Mouse (Mus musculus) heart, embryonic 11.5 days (tissue): Measurements from ENCODE around the gene Osbp2. TPM values are rescaled to one million over a fixed set of nuclear protein-coding genes. Genes with fewer than 3 reads are reported as not detected.
A peak's percentile ranks its signal among the peaks of the same experiment; 100 is the strongest.
"Not testable (repeated sequence)": the region's sequence is repeated elsewhere in the genome, so short reads cannot be mapped to it uniquely, and the experiment has no call there.

Experiments used
- ATAC-seq: fragments of 200-750 bp; cut with Nextera tagmentation; replicated peaks from 2 replicates; pipeline ENCODE4 v1.8.0; 2017; ENCODE audit warnings: moderate library complexity; ENCODE audit not compliant: insufficient number of reproducible peaks, low FRiP score, low TSS enrichment
- H3K27ac ChIP-seq: fragments of 300-500 bp; sonication (generic); 2 replicates; pipeline ENCODE4 v1.5.1; 2014; ENCODE audit warnings: mild to moderate bottlenecking, low read depth, low read length
- H3K27me3 ChIP-seq: fragments of 300-500 bp; sonication (generic); 2 replicates; pipeline ENCODE4 v1.6.1; 2014; ENCODE audit warnings: mild to moderate bottlenecking, low read length, mixed read lengths; ENCODE audit not compliant: control insufficient read depth, insufficient read depth
- H3K36me3 ChIP-seq: fragments of 300-500 bp; sonication (generic); 2 replicates; pipeline ENCODE4 v1.6.1; 2014; ENCODE audit warnings: mild to moderate bottlenecking, low read length, moderate library complexity, mixed read lengths; ENCODE audit not compliant: control insufficient read depth, insufficient read depth
- H3K4me1 ChIP-seq: fragments of 300-500 bp; sonication (generic); 2 replicates; pipeline ENCODE4 v1.6.1; 2014; ENCODE audit warnings: low read length; ENCODE audit not compliant: control insufficient read depth, insufficient read depth
- H3K4me2 ChIP-seq: fragments of 300-500 bp; sonication (generic); 2 replicates; pipeline ENCODE4 v1.6.1; 2014; ENCODE audit warnings: mild to moderate bottlenecking, moderate library complexity
- H3K4me3 ChIP-seq: fragments of 300-500 bp; sonication (generic); 2 replicates; pipeline ENCODE4 v1.5.1; 2014; ENCODE audit warnings: low read depth, low read length
- H3K9ac ChIP-seq: fragments of 300-500 bp; sonication (generic); 2 replicates; pipeline ENCODE4 v1.6.1; 2014; ENCODE audit warnings: mild to moderate bottlenecking, low read depth, low read length, moderate library complexity
- H3K9me3 ChIP-seq: fragments of 300-500 bp; sonication (generic); replicated peaks from 2 replicates; pipeline ENCODE4 v1.6.1; 2016; ENCODE audit warnings: low read length; ENCODE audit not compliant: control insufficient read depth
- WGBS: fragments of 180-500 bp; shearing (Covaris S2); extraction: QIAGEN DNeasy Blood & Tissue Kit; methylation state at CpG from one replicate; pipeline ENCODE4 v1.1.7; 2014; ENCODE audit not compliant: insufficient replicate concordance; 5-methylcytosine and 5-hydroxymethylcytosine counted together
- polyA plus RNA-seq: library from polyadenylated mRNA; unstranded; fragments of >200 nt; fragmentation: Nextera tagmentation; extraction: Ambion mirVana; gene quantifications from 2 replicates; pipeline ENCODE4 v1.2.1, GENCODE M21; 2014

Gene Osbp2
- polyA plus RNA-seq = 0.13 and 0.23 TPM in 2 replicates

DNA sequence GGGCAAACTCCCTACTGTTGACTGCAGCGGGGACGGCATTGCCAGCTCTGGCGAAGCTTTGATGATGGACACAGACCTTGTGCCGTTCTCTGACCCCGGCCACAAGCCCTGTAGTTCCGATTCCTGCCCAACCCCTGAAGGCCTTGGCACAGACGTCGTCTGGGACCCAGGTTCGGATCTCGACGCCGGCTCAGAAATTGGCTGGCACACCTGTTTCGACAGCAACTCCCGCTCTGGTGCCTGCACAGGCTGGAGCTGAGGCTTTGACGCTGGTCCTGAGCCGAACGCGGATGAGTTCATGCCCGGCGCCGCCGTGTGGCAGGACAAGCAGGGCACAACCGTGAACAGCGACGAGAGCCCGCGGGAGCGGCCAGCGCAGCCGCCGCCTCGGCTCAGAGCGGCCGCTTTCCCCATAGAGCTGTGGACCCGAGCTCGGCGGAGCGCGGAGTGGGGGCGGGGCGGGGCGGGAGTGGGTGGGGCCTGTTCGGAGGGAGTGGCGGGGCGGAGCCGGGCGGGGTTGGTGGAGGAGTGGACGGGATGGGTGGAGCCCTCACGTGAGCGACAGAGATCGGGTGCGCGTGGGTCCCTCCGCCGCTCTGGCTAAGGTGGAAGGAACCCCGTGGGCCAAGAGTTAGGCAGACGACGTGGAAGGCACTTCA is at the start of gene Osbp2:
Gene Osbp2 (minus strand): TSS at position 450 of the 659 bp plus-strand sequence.
- Histone ChIP-seq H3K36me3 (no peaks in the 10 kb centered on the region), H3K9me3 (no peaks in the 10 kb centered on the region), H3K4me3 (peak within 1 kb of the TSS; percentile 46), H3K27me3 (peaks cover 19% of the 10 kb centered on the region), H3K27ac (no peak within 1 kb of the TSS), H3K4me2 (peak within 1 kb of the TSS; percentile 80), H3K4me1 (no peaks in the 10 kb centered on the region), H3K9ac (peak within 1 kb of the TSS; percentile 50; the same call in 1 of the 2 replicates)
- peak; percentile 92 for ATAC-seq
- 4% methylated on average over 55 of the region's 58 CpGs for WGBS

GRCm38 (mm10) chr11:3912875-3913271 is 49.2 kb upstream of the Osbp2 start:
- Histone ChIP-seq H3K4me2 (peak overlapping the region; percentile 96), H3K27ac (no peak overlapping the region), H3K4me3 (peak overlapping the region; percentile 65), H3K4me1 (peaks cover 33% of the 10 kb centered on the region), H3K9ac (peak overlapping the region; percentile 71), H3K36me3 (no peaks in the 10 kb centered on the region), H3K27me3 (0 out of 2 replicates have a peak, but pooled peaks cover 7% of the 10 kb centered on the region), H3K9me3 (no peaks in the 10 kb centered on the region)
- ATAC-seq = peak; percentile 20; the same call in 1 of the 2 replicates
- WGBS = 6% methylated on average over 16 of the region's 16 CpGs

GRCm38 (mm10) chr11:3912100-3912874 is 48.6 kb upstream of the Osbp2 start:
- Histone ChIP-seq H3K4me1 (peaks cover 33% of the 10 kb centered on the region), H3K4me3 (peak overlapping the region; percentile 65), H3K9me3 (no peaks in the 10 kb centered on the region), H3K27me3 (0 out of 2 replicates have a peak, but pooled peaks cover 7% of the 10 kb centered on the region), H3K4me2 (peak overlapping the region; percentile 96), H3K36me3 (no peaks in the 10 kb centered on the region), H3K27ac (no peak overlapping the region), H3K9ac (peak overlapping the region; percentile 71)
- ATAC-seq = no peak
- 27% methylated on average over 19 of the region's 19 CpGs for WGBS

- H3K27me3 ChIP-seq, H3K9ac ChIP-seq, H3K27ac ChIP-seq, H3K4me3 ChIP-seq, H3K9me3 ChIP-seq, H3K36me3 ChIP-seq, ATAC-seq: not testable (repeated sequence)
- H3K4me1 ChIP-seq = peaks cover 33% of the 10 kb centered on the region
- H3K4me2 ChIP-seq = peak overlapping the region; percentile 15
- 83% methylated on average over 5 of the region's 6 CpGs for WGBS
Measured at GRCm38 (mm10) chr11:3911440-3911839, 47.7 kb upstream of the Osbp2 start.

DNA sequence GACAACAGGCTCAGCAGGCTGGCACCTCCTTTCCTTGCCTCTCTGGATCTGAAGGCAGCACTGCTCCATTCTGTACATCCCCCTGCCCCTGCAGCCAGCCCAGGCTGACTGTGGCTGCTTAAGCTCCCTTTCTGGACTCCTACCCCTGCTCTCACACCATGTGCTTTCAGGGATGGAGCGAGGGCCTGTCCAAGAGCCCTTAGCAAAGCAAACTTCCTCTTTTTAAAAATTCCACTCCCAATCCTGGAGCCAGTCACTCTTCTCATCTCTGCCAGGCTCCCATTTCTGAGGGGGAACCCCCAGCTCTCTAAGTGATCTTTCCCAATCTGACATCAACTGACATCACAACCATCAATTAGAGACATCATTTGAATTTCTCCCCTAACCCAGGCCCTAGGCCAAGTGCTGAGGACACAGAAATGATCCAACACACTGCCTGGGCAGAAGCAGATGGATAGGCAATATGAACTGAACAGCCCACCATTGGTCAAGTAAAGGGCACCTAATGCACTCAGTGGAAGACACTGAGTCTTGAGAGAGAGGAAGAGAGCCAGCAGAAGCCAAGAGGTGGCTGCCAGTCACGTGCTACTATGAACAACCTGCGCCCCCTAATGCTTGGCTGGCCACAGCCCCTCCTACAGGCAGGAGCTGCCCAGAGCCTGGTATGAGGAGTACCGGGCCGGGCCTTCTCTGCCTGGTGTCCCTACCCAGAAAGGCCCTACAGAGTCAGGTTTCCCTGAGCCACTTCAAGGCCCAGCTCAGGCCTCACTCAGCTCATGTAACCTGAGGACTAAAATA is 47.0 kb upstream of the Osbp2 start:
- no peak for ATAC-seq
- H3K4me2 ChIP-seq = peak overlapping the region; percentile 15

GRCm38 (mm10) chr11:3909236-3909635 is 45.5 kb upstream of the Osbp2 start:
- 70% methylated on average over 4 of the region's 4 CpGs for WGBS
- H3K9ac ChIP-seq = no peak overlapping the region
- H3K36me3 ChIP-seq = no peaks in the 10 kb centered on the region
- no peak for ATAC-seq
- H3K27ac ChIP-seq = no peak overlapping the region
- no peak overlapping the region for H3K4me2 ChIP-seq
- H3K9me3 ChIP-seq = no peaks in the 10 kb centered on the region
- H3K4me1 ChIP-seq = peaks cover 28% of the 10 kb centered on the region
- H3K27me3 ChIP-seq = 0 out of 2 replicates have a peak, but pooled peaks cover 7% of the 10 kb centered on the region
- no peak overlapping the region for H3K4me3 ChIP-seq

More for the DNA sequence above, 47.0 kb upstream of the Osbp2 start:
- H3K27ac ChIP-seq = no peak overlapping the region
- H3K27me3 ChIP-seq = 0 out of 2 replicates have a peak, but pooled peaks cover 7% of the 10 kb centered on the region
- H3K4me1 ChIP-seq = peaks cover 33% of the 10 kb centered on the region
- H3K36me3 ChIP-seq = no peaks in the 10 kb centered on the region
- no peaks in the 10 kb centered on the region for H3K9me3 ChIP-seq
- H3K4me3 ChIP-seq = no peak overlapping the region
- 62% methylated on average over 5 of the region's 5 CpGs for WGBS
- H3K9ac ChIP-seq = no peak overlapping the region

DNA sequence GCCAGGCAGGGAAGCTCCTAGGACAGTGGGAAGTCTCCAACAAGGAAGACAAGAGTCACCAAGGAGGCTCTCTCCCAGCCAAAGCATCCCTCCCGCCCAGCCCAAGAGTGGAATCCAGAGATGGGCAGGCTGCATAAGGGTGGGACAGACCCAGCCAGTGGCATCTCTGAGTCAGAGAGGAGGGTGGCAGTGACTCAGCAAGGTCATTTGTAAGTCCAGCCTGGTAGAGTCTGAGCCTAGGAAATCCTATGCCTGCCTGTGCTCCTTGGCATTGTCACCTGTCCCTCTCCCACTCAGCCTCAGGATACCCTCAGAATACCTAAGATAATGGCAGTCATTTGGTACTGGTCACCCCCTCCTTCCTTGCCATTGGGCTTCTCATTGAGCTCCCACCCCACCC is 41.7 kb upstream of the Osbp2 start:
- ATAC-seq = no peak
- no peaks in the 10 kb centered on the region for H3K9me3 ChIP-seq
- no peak overlapping the region for H3K4me3 ChIP-seq
- no peak overlapping the region for H3K4me2 ChIP-seq
- no peaks in the 10 kb centered on the region for H3K27me3 ChIP-seq
- no peaks in the 10 kb centered on the region for H3K36me3 ChIP-seq
- H3K9ac ChIP-seq = no peak overlapping the region
- H3K4me1 ChIP-seq = peaks cover 4% of the 10 kb centered on the region; the same call in 1 of the 2 replicates
- H3K27ac ChIP-seq = no peak overlapping the region
- WGBS = 87% methylated on average over 1 of the region's 1 CpGs

- 74% methylated on average over 6 of the region's 6 CpGs for WGBS
- peaks cover 5% of the 10 kb centered on the region; the same call in 1 of the 2 replicates for H3K4me1 ChIP-seq
- no peak overlapping the region for H3K9ac ChIP-seq
- ATAC-seq = no peak
- H3K4me3 ChIP-seq = no peak overlapping the region
- no peak overlapping the region for H3K4me2 ChIP-seq
- no peaks in the 10 kb centered on the region for H3K36me3 ChIP-seq
- H3K27ac ChIP-seq = no peak overlapping the region
- H3K9me3 ChIP-seq = no peaks in the 10 kb centered on the region
- no peaks in the 10 kb centered on the region for H3K27me3 ChIP-seq
Measured at GRCm38 (mm10) chr11:3904673-3905072, 41.0 kb upstream of the Osbp2 start.
